ENCODE assay signal across 18 mouse cellular contexts in the genomic region with DNA sequence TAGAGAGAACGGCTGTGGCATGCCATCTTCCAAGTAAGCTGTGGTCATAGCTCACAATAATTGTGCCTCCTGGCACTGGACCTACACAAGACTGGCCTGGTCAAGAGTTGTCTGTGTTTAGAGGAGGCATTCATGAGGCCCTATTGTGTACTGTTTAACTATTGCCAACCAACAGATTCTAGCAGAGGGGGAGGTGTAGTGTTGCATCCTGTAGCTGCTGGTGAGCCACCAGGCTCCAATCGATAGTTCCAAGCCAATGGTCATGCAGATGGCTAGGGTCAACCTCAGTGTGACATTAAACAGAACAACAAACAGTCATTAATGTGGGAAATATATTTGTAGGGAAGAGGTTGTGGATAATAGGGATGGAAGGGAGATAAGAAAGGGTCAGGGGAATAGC.
"Had no signal": no experiment of that assay in that cellular context is flagged by ENCODE, and none has a peak within 500 bp of the region (broad histone marks: within the 10 kb centered on the region; RNA-seq: fewer than 3 reads in every experiment).

No protein-coding gene starts in this region.

- H3K4me3 ChIP-seq: liver, embryonic 13.5 days; lung, embryonic 15.5 days; megakaryocyte, embryonic 14.5 days; midbrain, embryonic 13.5 days; midbrain, embryonic 15.5 days; neural tube, embryonic 13.5 days had no signal

- H3K36me3 ChIP-seq: liver, embryonic 13.5 days; lung, embryonic 15.5 days; midbrain, embryonic 13.5 days; midbrain, embryonic 15.5 days; neural tube, embryonic 13.5 days had no signal

- H3K4me1 ChIP-seq: liver, embryonic 13.5 days; lung, embryonic 15.5 days; midbrain, embryonic 13.5 days; midbrain, embryonic 15.5 days; neural tube, embryonic 13.5 days had no signal

- H3K9ac ChIP-seq: liver, embryonic 13.5 days; lung, embryonic 15.5 days; midbrain, embryonic 13.5 days; midbrain, embryonic 15.5 days; neural tube, embryonic 13.5 days had no signal

- DNase-seq: liver, embryonic 13.5 days; lung, adult 2 months; lung, postnatal 14 days; lung, postnatal 36 days; right cerebral cortex, postnatal 14 days; right cerebral cortex, postnatal 4 days; spleen, adult 18-20 months; thymus, adult 18-20 months; thymus, postnatal 14 days; thymus, postnatal 36 days had no signal

- ATAC-seq: lung, postnatal 0 days; midbrain, embryonic 13.5 days; midbrain, embryonic 15.5 days had no signal

- H3K27me3 ChIP-seq: liver, embryonic 13.5 days; megakaryocyte, embryonic 14.5 days had no signal

- H3K9me3 ChIP-seq: liver, embryonic 13.5 days; lung, embryonic 15.5 days; megakaryocyte, embryonic 14.5 days; midbrain, embryonic 13.5 days; midbrain, embryonic 15.5 days; neural tube, embryonic 13.5 days had no signal

- H3K27ac ChIP-seq: liver, embryonic 13.5 days; lung, embryonic 15.5 days; macrophage; midbrain, embryonic 13.5 days; midbrain, embryonic 15.5 days; neural tube, embryonic 13.5 days had no signal

- H3K4me2 ChIP-seq: liver, embryonic 13.5 days; lung, embryonic 15.5 days; midbrain, embryonic 11.5 days; midbrain, embryonic 13.5 days; midbrain, embryonic 15.5 days; neural tube, embryonic 13.5 days had no signal
